Mouse (Mus musculus): ENCODE measurements around the gene Ccdc153. TPM values are rescaled to one million over a fixed set of nuclear protein-coding genes. Genes with fewer than 3 reads are reported as not detected.

Gene Ccdc153
- 2.4 and 3.0 TPM in 2 replicates for polyA plus RNA-seq (2015; fragmentation: Nextera tagmentation; extraction: Ambion mirVana)

DNA sequence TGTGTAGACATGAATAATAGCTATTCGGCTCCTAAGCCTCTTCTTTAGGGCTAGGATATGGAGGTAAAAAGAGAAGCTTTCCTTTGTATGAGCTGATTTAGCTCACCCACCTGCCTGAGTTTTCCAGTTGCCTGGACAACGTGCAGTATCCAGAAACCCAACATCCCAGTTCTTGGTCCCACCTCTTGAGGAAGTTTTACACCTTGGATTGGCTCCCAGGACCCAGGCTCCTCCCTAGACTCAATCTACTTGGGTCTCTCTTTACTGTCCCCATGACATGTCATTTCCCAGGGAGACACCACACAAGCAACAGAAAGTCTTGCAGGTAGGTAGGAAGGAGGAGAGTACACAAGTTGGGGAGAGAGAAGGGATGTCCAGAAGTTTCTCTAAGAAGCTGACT, at the start of gene Ccdc153:
TSS of gene Ccdc153 (plus strand) at position 278 of the 400 bp plus-strand sequence.

DNA sequence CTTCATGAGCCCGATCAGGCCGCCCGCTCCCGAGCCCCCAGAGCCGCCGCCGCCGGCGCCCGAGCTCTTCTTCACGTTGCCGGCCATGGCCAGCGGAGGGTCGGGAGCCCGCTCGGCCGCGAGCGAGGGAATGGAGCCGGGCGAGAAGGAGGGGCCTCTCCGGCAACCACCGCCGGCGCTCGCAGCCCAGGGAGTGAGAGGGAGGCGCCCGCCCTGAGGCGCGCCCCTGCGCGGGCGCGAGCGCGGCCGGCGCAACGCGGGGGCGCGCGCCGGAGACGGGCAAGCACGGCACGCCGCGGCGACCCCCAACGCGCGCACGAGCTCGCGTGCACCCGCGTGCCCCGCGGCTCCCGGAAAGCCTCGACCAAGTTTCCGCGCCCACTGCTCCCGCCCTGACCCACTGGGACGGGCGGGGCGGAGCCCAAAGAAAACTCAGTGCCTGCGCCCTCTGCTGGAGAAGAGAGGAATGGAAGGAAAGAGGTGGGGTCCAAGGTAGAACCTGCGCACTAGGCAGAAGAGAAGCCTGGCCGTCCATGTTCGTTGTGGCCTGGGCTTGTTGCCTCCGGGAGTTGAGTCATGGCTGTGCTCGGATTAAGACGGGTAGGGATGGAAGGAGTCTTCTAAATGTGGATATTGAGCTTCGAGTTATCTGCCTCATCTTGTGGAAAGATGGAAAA, 6.5 kb upstream of the Ccdc153 start, which contains the start of gene Cbl:
TSS of gene Cbl (minus strand) at position 248 of the 677 bp plus-strand sequence.

GRCm38 (mm10) chr9:44251314-44251713, 10.8 kb downstream of the Ccdc153 start, which contains the start of gene Pdzd3:
Pdzd3 (minus strand) TSS chr9:44251471.

DNA sequence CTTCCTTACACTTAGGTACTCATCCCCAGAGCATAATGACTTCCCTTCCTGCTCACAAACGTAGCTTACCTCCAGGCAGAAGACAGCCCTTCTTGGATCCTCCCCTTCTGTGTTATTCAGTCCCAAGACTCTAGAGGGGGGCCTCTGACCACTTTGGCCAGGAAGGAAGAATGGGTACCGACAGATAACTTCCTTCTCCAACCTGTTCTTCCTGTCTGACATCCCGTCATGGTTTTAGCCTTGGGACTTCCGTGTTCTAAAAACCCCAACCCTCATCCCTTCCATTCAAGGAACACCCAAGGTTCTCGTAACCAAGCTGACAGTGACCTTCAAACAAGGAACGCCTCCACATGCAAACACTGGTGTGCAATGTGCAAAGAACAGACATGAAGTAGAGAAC, 28.0 kb downstream of the Ccdc153 start, which contains the start of gene Nlrx1:
TSS of gene Nlrx1 (minus strand) at position 168 of the 400 bp plus-strand sequence.

GRCm38 (mm10) chr9:44288076-44288958, 47.8 kb downstream of the Ccdc153 start, which contains the start of gene Abcg4:
Abcg4 (minus strand) TSS chr9:44288615.

Other genes starting within 250 kb of the Ccdc153 start
- 74.5 and 79.4 TPM in 2 replicates for gene Thy1, start 197.3 kb upstream of the Ccdc153 start, polyA plus RNA-seq (2015; fragmentation: Nextera tagmentation; extraction: Ambion mirVana)
- 16.8 and 19.7 TPM in 2 replicates for gene Usp2, start 173.7 kb upstream of the Ccdc153 start, polyA plus RNA-seq (2015; fragmentation: Nextera tagmentation; extraction: Ambion mirVana)
- gene Mfrp, start 138.9 kb upstream of the Ccdc153 start, polyA plus RNA-seq (2015; fragmentation: Nextera tagmentation; extraction: Ambion mirVana), result 0.08 TPM in 1 of 2 replicates, not detected in the other
- gene C1qtnf5, start 133.4 kb upstream of the Ccdc153 start, polyA plus RNA-seq (2015; fragmentation: Nextera tagmentation; extraction: Ambion mirVana), result 17.6 and 18.5 TPM in 2 replicates
- gene Gm49380, start 127.2 kb upstream of the Ccdc153 start, polyA plus RNA-seq (2015; fragmentation: Nextera tagmentation; extraction: Ambion mirVana), result 0.12 and 0.18 TPM in 2 replicates
- gene Rnf26, start 127.2 kb upstream of the Ccdc153 start, polyA plus RNA-seq (2015; fragmentation: Nextera tagmentation; extraction: Ambion mirVana), result 33.2 and 35.4 TPM in 2 replicates
- gene Mcam, start 106.2 kb upstream of the Ccdc153 start, polyA plus RNA-seq (2015; fragmentation: Nextera tagmentation; extraction: Ambion mirVana), result 15.3 and 17.2 TPM in 2 replicates
- gene Cbl, start 6.6 kb upstream of the Ccdc153 start, polyA plus RNA-seq (2015; fragmentation: Nextera tagmentation; extraction: Ambion mirVana), result 11.6 and 14.1 TPM in 2 replicates
- gene Pdzd3, start 10.8 kb downstream of the Ccdc153 start, polyA plus RNA-seq (2015; fragmentation: Nextera tagmentation; extraction: Ambion mirVana), result 0.19 and 0.31 TPM in 2 replicates
- gene Nlrx1, start 27.9 kb downstream of the Ccdc153 start, polyA plus RNA-seq (2015; fragmentation: Nextera tagmentation; extraction: Ambion mirVana), result 5.8 and 6.6 TPM in 2 replicates
- 26.9 and 28.9 TPM in 2 replicates for gene Abcg4, start 47.9 kb downstream of the Ccdc153 start, polyA plus RNA-seq (2015; fragmentation: Nextera tagmentation; extraction: Ambion mirVana)
- 12.9 and 14.0 TPM in 2 replicates for gene Hinfp, start 65.0 kb downstream of the Ccdc153 start, polyA plus RNA-seq (2015; fragmentation: Nextera tagmentation; extraction: Ambion mirVana)
- gene C2cd2l, start 79.6 kb downstream of the Ccdc153 start, polyA plus RNA-seq (2015; fragmentation: Nextera tagmentation; extraction: Ambion mirVana), result 21.9 and 24.4 TPM in 2 replicates
- 28.9 and 31.0 TPM in 2 replicates for gene Dpagt1, start 85.3 kb downstream of the Ccdc153 start, polyA plus RNA-seq (2015; fragmentation: Nextera tagmentation; extraction: Ambion mirVana)
- gene H2afx, start 94.0 kb downstream of the Ccdc153 start, polyA plus RNA-seq (2015; fragmentation: Nextera tagmentation; extraction: Ambion mirVana), result 103 and 104 TPM in 2 replicates
- gene Hmbs, start 103.6 kb downstream of the Ccdc153 start, polyA plus RNA-seq (2015; fragmentation: Nextera tagmentation; extraction: Ambion mirVana), result 53.4 and 54.7 TPM in 2 replicates
- 32.3 and 36.0 TPM in 2 replicates for gene Vps11, start 121.0 kb downstream of the Ccdc153 start, polyA plus RNA-seq (2015; fragmentation: Nextera tagmentation; extraction: Ambion mirVana)
- 17.0 and 18.1 TPM in 2 replicates for gene Hyou1, start 138.8 kb downstream of the Ccdc153 start, polyA plus RNA-seq (2015; fragmentation: Nextera tagmentation; extraction: Ambion mirVana)
- 50.7 and 59.3 TPM in 2 replicates for gene Slc37a4, start 156.2 kb downstream of the Ccdc153 start, polyA plus RNA-seq (2015; fragmentation: Nextera tagmentation; extraction: Ambion mirVana)
- 1,331 and 1,463 TPM in 2 replicates for gene Rps25, start 166.5 kb downstream of the Ccdc153 start, polyA plus RNA-seq (2015; fragmentation: Nextera tagmentation; extraction: Ambion mirVana)
- 264 and 298 TPM in 2 replicates for gene Trappc4, start 166.9 kb downstream of the Ccdc153 start, polyA plus RNA-seq (2015; fragmentation: Nextera tagmentation; extraction: Ambion mirVana)
- 25.8 and 30.9 TPM in 2 replicates for gene Ccdc84, start 177.9 kb downstream of the Ccdc153 start, polyA plus RNA-seq (2015; fragmentation: Nextera tagmentation; extraction: Ambion mirVana)
- gene Foxr1, start 200.5 kb downstream of the Ccdc153 start, polyA plus RNA-seq (2015; fragmentation: Nextera tagmentation; extraction: Ambion mirVana), result not detected in 2 replicates
- gene Upk2, start 214.3 kb downstream of the Ccdc153 start, polyA plus RNA-seq (2015; fragmentation: Nextera tagmentation; extraction: Ambion mirVana), result not detected in 2 replicates
- gene Bcl9l, start 242.1 kb downstream of the Ccdc153 start, polyA plus RNA-seq (2015; fragmentation: Nextera tagmentation; extraction: Ambion mirVana), result 9.8 and 9.9 TPM in 2 replicates